Mouse (Mus musculus) embryo, embryonic 11.5 days (tissue): ENCODE measurements around the gene Rcor2.
A peak's percentile ranks its signal among the peaks of the same experiment; 100 is the strongest.

Source experiments
- DNase-seq: peaks from one replicate; pipeline ENCODE4 v3.0.0-alpha.2; 2012; ENCODE audit warnings: low read depth, low spot score

The Rcor2 gene

GRCm38 (mm10) chr19:7264766-7265331 is 2.3 kb upstream of the Rcor2 start:
- no peak for DNase-seq

- DNase-seq = no peak
Observed at GRCm38 (mm10) chr19:7265478-7266191, 1.5 kb upstream of the Rcor2 start.

GRCm38 (mm10) chr19:7266421-7266831 is 699 bp upstream of the Rcor2 start:
- no peak for DNase-seq

GRCm38 (mm10) chr19:7267781-7268721 is 926 bp downstream of the Rcor2 start:
- DNase-seq = no peak

GRCm38 (mm10) chr19:7268722-7269090 is 1.6 kb downstream of the Rcor2 start:
- DNase-seq = peak; percentile 77

GRCm38 (mm10) chr19:7269290-7270044 is 2.3 kb downstream of the Rcor2 start:
- DNase-seq = no peak

GRCm38 (mm10) chr19:7273486-7273885 is 6.4 kb downstream of the Rcor2 start:
- no peak for DNase-seq

- DNase-seq = no peak
Observed at GRCm38 (mm10) chr19:7274326-7274990, 7.3 kb downstream of the Rcor2 start.

- no peak for DNase-seq
Observed at GRCm38 (mm10) chr19:7275131-7275789, 8.1 kb downstream of the Rcor2 start.

GRCm38 (mm10) chr19:7276053-7276659 is 9.0 kb downstream of the Rcor2 start:
- no peak for DNase-seq

- no peak for DNase-seq
Observed at GRCm38 (mm10) chr19:7276796-7277195, 9.7 kb downstream of the Rcor2 start.

GRCm38 (mm10) chr19:7278200-7278906 is 11.2 kb downstream of the Rcor2 start:
- no peak for DNase-seq

GRCm38 (mm10) chr19:7279114-7279513 is 12.0 kb downstream of the Rcor2 start:
- DNase-seq = no peak

- DNase-seq = no peak
Observed at GRCm38 (mm10) chr19:7280557-7281330, 13.6 kb downstream of the Rcor2 start.

- no peak for DNase-seq
Observed at GRCm38 (mm10) chr19:7286563-7287315, 19.6 kb downstream of the Rcor2 start.

- DNase-seq = no peak
Observed at GRCm38 (mm10) chr19:7288288-7288687, 21.2 kb downstream of the Rcor2 start.

- no peak for DNase-seq
Observed at GRCm38 (mm10) chr19:7289767-7290166, 22.6 kb downstream of the Rcor2 start.
